Mouse (Mus musculus): ENCODE data around the gene Rab3gap2.
"Not testable (repeated sequence)": the region's sequence is repeated elsewhere in the genome, so short reads cannot be mapped to it uniquely, and the experiment has no call there.

Rab3gap2 gene

DNA sequence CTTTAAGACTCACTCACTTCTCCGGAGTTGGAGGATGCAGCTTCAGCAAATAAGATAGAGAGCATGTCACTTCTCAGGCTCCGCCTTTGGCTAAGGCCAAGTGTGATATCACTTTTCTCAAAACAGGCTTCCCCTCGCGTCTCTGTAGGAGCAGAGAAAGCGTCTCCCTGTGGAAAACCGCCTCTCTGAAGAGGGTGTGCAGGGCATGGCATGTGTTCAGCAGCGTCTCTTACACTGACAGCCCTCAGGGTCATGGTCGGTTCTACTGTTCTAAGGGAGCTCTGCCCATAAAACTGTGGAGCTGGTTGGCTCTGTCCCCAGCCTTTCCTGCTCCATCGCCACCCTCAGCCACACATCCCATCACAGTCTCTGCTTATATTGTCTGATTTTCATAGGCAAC lies 75.4 kb downstream of the Rab3gap2 start:
- in situ Hi-C loops (cut with MboI; ENCODE audit: low sequenced_read_pairs), result no loop called here

DNA sequence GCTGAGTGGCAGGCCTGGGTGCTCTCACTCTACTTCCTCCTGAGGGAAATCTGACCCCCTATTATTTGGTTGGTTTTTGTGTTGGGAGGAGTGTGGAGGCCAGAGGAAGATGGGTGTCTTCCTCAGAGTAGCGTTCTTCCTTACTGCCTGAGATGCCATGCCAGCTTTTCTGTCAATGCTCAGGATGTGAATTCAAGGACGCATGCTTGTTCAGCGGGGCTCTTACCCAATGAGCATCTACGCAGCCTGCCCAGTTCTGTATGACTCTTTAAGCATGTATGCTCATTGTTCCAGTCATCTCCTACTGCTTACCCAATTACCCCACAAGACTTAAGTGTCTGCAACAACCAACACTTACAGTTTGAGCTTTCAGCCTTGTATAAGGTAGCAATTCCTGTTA lies 76.7 kb downstream of the Rab3gap2 start:
- in situ Hi-C loops (cut with MboI; ENCODE audit: low sequenced_read_pairs), result no loop called here

DNA sequence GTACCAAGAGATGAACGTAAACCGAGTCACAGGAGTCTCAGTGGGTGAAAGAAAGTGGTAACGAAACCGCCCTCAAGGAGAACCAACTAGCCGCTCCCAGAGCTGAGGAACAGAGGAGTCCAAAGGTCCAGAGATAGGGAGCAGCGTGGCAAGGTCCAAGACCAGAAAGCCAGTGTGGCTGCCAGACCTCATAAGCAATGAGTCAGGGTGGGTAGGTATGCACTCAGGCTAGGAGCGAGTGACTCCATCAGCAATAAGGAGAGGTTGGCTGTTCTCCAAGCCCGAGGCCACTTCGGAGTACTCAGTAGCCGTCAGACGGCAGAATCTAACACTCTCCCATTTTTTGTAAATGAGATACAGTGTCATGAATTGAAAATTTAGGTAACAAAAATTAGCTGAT lies 78.9 kb downstream of the Rab3gap2 start:
- in situ Hi-C loops (cut with MboI; ENCODE audit: low sequenced_read_pairs), result no loop called here

DNA sequence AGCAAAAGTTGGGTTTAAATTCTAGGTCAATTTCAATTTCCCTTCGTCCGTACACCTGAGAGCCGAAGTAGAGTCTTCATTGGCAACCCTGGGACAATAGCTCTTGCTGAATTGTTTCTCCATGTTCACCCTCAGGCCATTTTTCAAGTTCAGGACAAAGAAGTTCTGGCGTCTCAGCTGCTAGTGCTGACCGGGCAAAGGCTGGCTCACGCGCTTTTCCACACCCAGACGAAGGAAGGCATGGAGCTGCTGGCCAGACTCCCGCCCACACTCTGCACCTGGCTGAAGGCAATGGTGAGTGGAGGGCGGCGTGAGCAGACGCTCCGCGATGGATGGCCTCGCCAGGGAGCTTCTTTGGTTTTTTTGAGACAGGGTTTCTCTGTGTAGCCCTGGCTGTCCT lies 79.3 kb downstream of the Rab3gap2 start:
- in situ Hi-C loops (cut with MboI; ENCODE audit: low sequenced_read_pairs), result no loop called here

DNA sequence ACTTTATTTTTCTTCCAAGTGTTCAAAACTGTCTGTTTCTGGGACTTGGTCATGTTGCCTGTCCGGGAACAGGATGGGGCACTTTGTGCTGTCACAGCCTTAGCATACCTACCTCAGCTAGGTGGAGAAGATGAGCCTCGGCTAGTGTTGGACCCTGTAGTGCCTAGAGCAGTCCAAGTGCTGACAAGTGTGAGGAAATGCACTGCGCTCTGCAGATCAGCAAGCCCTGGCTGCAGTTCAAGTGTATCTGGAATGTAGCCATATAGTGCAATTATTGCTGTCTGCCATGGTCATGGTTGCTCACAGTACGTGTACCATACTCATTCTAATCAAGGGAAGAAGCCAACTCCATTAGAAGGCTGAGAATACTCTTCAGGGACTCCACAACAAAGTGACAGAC lies 80.8 kb downstream of the Rab3gap2 start:
- in situ Hi-C loops (cut with MboI; ENCODE audit: low sequenced_read_pairs), result no loop called here

GRCm38 (mm10) chr1:185285171-185285570 lies 81.3 kb downstream of the Rab3gap2 start:
- in situ Hi-C loops (cut with MboI; ENCODE audit: low sequenced_read_pairs), result no loop called here

- in situ Hi-C loops (cut with MboI; ENCODE audit: low sequenced_read_pairs), result no loop called here
Measured at GRCm38 (mm10) chr1:185287066-185287465, 83.1 kb downstream of the Rab3gap2 start.

DNA sequence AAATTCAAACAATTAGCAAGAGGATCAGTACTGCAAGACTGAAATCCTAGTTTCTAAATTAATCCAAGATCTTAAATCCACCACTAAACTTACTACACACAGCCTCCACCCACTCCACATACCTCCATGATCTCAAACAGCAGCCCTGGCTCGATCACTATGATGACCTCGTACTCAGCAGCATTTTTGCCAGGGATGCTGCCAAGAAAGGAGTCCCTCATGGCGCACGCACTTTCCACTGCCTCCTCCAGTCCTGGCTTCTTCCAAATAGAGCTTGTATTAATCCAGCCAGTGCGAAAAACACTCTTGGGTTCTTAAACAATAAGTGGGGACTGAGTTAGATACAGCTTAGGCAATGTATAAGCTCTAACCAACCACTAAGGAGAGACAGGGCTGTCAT lies 85.3 kb downstream of the Rab3gap2 start:
- in situ Hi-C loops (cut with MboI; ENCODE audit: low sequenced_read_pairs), result no loop called here

DNA sequence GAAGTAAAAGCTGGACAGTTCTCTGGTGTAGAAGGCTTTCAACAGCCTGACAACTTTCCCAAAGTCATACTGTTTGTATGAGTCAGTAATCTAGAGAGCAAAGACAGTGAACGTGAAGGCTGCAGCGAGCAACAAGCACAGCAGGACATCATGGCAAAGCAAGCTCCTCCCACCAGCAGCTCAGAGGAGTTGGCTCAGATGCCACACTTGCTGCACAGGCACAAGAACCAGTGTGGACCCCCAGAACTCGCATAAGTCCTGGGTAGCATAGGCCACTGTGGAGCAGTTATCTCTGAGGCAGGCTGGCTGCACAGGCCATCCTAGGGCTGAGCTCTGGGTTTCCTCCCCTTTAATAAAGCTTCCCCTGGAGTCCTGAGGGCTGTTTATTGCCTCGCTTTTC lies 87.4 kb downstream of the Rab3gap2 start:
- in situ Hi-C loops (cut with MboI; ENCODE audit: low sequenced_read_pairs), result no loop called here

- in situ Hi-C loops (cut with MboI; ENCODE audit: low sequenced_read_pairs), result no loop called here
Measured at GRCm38 (mm10) chr1:185292646-185293360, 88.9 kb downstream of the Rab3gap2 start.

DNA sequence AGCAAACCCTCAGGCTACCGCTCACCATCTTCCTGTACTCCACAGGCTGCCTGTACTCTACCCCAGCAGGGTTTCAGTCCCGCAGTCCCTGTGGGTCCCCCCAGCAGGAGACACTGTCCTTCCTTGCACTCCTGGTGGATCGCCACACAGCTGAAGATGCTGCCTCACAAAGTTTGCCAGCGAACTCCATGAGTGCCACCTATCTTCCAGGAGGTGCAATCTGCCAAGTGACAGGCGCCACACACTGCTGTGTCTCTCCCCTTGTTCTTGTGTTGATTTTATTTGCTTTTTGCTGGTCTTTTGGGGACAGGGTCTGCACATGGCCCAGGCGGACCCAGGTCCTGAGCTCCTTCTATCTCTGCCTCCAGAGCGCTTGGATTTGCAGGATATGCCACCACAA lies 92.9 kb downstream of the Rab3gap2 start:
- in situ Hi-C loops (cut with MboI; ENCODE audit: low sequenced_read_pairs), result no loop called here

GRCm38 (mm10) chr1:185298496-185298895 lies 94.6 kb downstream of the Rab3gap2 start:
- in situ Hi-C loops (cut with MboI; ENCODE audit: low sequenced_read_pairs), result no loop called here

DNA sequence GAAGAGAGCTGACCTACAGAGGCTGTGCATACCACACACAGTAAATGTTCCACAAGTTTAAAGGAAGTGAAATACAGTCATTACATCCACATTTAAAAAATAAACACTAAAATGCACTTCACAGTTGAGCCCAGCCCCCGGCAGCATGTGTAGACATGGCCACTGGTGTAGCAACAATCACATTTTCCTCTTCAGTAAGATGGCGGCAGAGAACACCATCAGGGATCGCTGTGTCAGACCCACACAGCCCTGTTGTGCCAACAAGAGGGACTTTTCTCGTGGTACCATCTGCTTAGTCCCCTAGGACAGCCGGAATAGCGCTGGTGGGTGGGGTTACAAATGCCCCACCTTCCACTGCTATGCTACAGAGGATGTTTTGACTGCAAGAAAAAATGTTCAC lies 98.9 kb downstream of the Rab3gap2 start:
- in situ Hi-C loops (cut with MboI; ENCODE audit: low sequenced_read_pairs), result no loop called here

DNA sequence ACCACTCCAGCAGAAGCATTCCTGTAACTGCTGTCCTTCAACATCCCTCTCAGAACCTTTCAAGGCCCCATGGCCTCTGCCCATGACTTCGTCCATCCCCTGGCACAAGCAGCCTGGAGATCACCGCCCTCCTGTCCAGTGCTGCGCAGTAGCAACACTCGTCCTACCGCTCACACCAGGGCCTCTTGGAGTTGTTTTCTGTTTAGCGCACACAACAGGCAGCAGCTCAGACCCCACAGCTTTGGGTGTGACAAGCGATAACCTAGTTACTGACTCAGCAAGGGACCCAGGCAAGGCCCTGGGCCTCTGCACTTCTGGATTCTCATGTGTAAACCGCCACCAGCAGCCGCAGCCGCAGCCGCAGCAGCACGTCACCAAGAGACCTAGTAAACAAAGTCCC lies 102.9 kb downstream of the Rab3gap2 start:
- in situ Hi-C loops (cut with MboI; ENCODE audit: low sequenced_read_pairs), result no loop called here

GRCm38 (mm10) chr1:185307645-185308044 lies 103.7 kb downstream of the Rab3gap2 start:
- in situ Hi-C loops (cut with MboI; ENCODE audit: low sequenced_read_pairs), result no loop called here

DNA sequence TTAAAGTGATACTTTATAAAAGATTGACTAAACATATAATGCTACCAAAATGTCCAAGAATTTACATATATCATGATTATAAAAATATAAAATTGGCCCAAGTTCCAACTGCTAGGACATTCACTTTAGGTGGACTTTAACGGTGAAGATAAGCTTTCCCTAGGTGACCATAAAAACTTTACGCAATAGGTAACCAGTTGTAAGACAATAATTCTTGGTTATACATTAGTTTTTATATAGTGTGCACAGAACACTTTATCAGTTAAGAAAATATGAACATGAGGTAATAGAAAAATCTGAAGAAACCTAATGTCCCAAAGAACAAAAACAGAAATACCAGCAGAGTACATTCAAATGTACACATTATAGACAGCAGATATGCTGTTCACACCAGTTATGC lies 104.4 kb downstream of the Rab3gap2 start:
- in situ Hi-C loops (cut with MboI; ENCODE audit: low sequenced_read_pairs), result no loop called here

DNA sequence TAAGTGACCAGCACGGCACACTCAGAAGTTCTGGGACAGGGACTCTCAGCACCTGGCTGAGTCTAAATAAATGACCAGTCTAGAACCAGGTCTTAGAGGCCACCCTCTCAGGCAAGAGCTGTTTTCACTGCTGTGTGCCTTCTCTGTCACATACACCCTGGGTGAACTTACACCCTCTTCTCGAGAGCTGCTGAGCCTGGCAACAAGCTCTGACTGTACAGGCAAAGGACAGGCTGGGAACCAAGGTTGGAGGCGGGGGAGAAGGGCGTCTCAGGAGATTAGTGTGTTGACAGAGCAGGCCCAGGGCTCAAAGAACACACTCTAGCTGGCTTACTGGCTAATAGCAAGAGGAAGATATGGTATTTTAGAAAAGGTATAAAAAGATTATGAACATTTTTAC lies 105.0 kb downstream of the Rab3gap2 start:
- in situ Hi-C loops (cut with MboI; ENCODE audit: low sequenced_read_pairs), result no loop called here

DNA sequence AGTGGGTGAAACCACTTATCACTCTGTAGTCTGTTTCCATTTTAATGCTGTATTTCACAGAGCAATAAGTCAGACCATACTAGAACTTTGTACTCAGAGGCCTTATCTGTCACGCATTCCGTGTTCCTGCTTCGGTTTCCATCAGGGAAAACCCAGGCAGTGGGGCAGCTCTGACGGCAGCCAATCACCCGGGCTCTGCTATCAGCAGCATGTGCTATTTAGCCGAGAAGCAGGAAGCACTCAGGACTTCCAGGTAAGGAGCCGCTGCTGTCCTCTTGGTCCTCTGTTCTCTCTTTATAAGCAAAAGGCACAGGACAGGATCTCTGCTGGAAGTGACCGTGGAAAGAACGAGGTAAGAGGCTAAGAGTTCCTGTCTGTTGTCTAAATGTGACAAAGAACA lies 108.0 kb downstream of the Rab3gap2 start:
- in situ Hi-C loops (cut with MboI; ENCODE audit: low sequenced_read_pairs), result no loop called here

- in situ Hi-C loops (cut with MboI; ENCODE audit: low sequenced_read_pairs), result no loop called here
Measured at GRCm38 (mm10) chr1:185314546-185314945, 110.6 kb downstream of the Rab3gap2 start.

DNA sequence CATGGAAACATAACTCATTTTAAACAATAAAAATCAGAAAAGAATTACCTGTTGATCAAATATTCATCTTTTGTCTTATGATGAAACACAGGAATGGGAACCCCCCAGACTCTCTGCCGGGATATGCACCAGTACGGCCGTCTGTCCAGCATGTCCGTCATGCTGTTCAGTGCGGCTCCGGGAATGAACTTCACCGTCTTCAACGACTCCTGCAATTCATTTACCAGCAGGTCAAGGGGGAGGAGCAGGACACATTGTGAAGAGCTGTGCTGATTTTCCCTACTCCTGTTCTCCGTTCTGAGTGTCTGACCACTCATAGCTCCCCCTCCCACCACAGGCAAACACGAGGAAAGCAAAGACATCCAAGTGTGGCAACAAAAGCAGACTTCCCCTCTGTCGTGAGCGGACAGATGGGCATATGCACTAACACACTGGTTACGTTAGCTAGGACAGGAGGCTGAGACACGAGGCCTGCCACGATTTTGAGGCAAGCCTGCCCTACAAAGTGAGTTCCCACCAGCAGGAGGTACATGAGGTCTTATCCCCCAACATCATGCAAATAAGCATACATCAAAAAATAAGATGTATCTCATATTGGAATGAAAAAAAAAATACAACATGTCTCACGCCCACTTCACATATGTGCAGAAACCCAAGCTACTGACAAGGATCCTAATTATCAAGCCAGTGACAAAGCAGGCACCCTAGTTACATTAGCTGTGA lies 112.1 kb downstream of the Rab3gap2 start:
- in situ Hi-C loops (cut with MboI; ENCODE audit: low sequenced_read_pairs), result no loop called here

- in situ Hi-C loops (cut with MboI; ENCODE audit: low sequenced_read_pairs), result not testable (repeated sequence)
Measured at GRCm38 (mm10) chr1:185327754-185328345, 123.9 kb downstream of the Rab3gap2 start.

All from CH12F3 (cell line).